Mouse (Mus musculus): ENCODE measurements around the gene E2f3.

DNA sequence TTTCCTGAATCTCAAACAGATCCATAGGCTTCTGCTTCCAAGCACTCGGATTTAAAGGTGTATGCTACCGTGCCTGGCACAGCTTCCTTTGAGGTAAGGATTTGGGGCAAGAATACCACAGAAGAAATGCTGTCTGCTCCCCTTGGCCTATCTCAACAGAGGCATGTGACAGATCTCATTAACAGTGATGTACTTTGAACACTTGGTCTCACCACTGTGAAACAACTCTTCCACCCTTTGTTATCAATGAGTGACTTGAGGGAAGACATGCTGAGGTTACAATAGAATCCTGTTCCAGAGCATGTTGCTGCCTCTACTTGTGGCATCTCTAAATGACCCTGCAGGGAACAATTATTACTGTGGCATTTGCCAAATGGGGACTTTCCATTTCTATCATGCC, 125.8 kb downstream of the E2f3 start:
- TF ChIP-seq CTCF (conservative IDR thresholded peaks at IDR 0.05; ENCODE audit: low read length) (no peak), POU5F1 (IDR thresholded peaks at IDR 0.05; ENCODE audit: borderline replicate concordance, low read length) (no peak)
